Mouse (Mus musculus): ENCODE measurements around the gene Elob. TPM values are rescaled to one million over a fixed set of nuclear protein-coding genes. Genes with fewer than 3 reads are reported as not detected.

Elob gene
- total RNA-seq (2021), result 100 to 1,000 TPM; 339 to 355 TPM
- long read RNA-seq, experiment 1, transcript Elob-201 (4 exons, 537 nt), result major isoform, 138 of 159 reads
- long read RNA-seq, experiment 1, transcript Elob-202 (3 exons, 581 nt), result minor isoform, 17 of 159 reads
- long read RNA-seq, experiment 1, partial matches to known transcripts, result 0 of 159 reads
- long read RNA-seq, experiment 1, other reads (novel, unspliced or antisense), result 1 of 159 reads
- long read RNA-seq, experiment 2, transcript Elob-201 (4 exons, 537 nt), result major isoform, 163 of 180 reads
- long read RNA-seq, experiment 2, transcript Elob-202 (3 exons, 581 nt), result minor isoform, 12 of 180 reads
- long read RNA-seq, experiment 2, partial matches to known transcripts, result 0 of 180 reads
- long read RNA-seq, experiment 2, other reads (novel, unspliced or antisense), result 0 of 180 reads

- intact Hi-C loops (cut with DNase I), result loop anchor here (2.0 kb wide), 1 partner anchor 54 kb away; no protein-coding TSS in a partner anchor
- peak; percentile 83 to 86 for DNase-seq
These were observed at the start of gene Elob for GRCm38 (mm10) chr17:23829064-23829619. TSS of gene Elob (minus strand) at chr17:23829136.

DNA sequence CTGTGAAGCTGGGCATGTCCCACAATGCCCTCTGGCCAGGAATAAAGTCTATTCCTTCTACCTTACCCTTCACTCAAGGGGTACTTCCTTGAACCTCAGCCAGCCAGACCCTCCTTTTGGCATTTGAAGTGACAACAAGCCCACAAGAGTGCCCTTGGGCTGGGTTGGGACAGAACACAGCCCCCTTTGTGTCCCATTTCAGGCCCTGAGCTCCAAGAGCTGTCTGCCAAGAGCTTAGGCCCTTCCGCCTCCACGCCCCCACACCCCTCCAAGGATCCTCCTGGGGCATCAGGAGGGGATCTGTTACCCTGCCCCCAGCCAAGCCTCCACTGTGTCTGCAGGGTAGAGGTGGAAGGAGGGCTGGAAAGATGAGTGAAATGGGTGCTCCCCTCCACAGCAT is 48.2 kb upstream of the Elob start:
- DNase-seq, result no peak
- intact Hi-C loops (cut with DNase I), result no loop called here

- DNase-seq, result no peak
- intact Hi-C loops (cut with DNase I), result no loop called here
These were observed 47.8 kb upstream of the Elob start for GRCm38 (mm10) chr17:23876741-23877140.

GRCm38 (mm10) chr17:23873884-23874856 is 45.2 kb upstream of the Elob start:
- peak; percentile 47 to 68 for DNase-seq
- intact Hi-C loops (cut with DNase I), result loop anchor here (1.0 to 2.0 kb wide), 2 partner anchors 86 to 99 kb away; no protein-coding TSS in a partner anchor

DNA sequence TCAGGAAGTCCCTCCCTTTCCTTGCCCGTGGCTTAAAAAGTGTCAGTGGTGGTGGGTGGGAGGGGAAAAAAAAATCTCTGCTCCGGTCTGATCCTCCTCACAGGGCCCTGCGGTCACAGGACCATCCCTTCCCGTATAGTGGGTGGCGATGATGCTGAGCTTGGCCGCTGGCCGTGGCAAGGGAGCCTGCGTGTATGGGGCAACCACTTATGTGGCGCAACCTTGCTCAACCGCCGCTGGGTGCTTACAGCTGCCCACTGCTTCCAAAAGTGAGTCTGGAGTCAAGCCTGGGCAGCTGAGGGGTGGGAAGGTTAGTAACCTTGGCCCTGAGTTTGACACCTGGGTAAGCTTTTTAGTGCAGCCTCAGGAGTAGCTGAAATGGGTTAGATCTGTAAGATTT is 39.6 kb upstream of the Elob start:
- intact Hi-C loops (cut with DNase I), result no loop called here
- no peak for DNase-seq

- intact Hi-C loops (cut with DNase I), result no loop called here
- DNase-seq, result no peak
These were observed 38.8 kb upstream of the Elob start, which contains the start of gene Prss21 for GRCm38 (mm10) chr17:23867756-23868155. TSS of gene Prss21 (plus strand) at chr17:23868056.

DNA sequence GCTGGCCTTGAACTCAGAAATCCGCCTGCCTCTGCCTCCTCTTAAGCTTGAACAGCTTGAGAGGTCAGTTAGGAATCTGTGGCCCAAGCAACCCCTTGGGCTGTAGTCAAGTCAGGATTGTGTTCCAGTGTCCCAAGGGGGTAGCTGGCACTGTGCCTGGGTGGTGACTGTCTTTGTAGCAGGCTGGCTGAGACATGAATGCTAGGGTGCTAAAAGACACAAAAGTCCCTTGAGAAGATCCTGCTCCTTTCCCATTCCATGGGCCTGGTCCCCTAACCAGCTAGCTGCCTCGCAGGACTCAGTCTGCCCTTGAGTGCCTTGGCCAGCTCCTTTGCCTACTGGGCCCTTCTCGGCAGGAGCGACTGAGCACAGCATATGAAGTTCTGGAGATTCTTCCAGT is 34.0 kb upstream of the Elob start:
- intact Hi-C loops (cut with DNase I), result no loop called here
- no peak for DNase-seq

- intact Hi-C loops (cut with DNase I), result no loop called here
- DNase-seq, result no peak
These were observed 29.0 kb upstream of the Elob start for GRCm38 (mm10) chr17:23857913-23858312.

DNA sequence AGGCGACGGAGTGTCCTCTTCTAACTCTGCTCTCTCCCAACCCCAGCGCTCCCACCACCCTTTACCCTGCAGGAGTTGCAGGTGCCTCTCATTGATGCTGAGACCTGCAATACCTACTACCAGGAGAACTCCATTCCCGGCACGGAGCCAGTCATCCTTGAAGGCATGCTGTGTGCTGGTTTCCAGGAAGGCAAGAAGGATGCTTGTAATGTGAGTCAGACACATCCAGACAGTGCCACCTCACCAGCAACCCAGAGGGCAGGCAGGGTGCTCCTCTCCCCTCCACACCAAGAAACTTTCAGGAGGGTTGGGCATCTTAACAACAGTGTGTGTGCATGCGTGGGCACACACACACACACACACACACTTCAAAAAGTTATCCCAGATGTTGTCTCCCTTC is 28.3 kb upstream of the Elob start:
- DNase-seq, result no peak
- intact Hi-C loops (cut with DNase I), result no loop called here

GRCm38 (mm10) chr17:23854229-23854765 is 25.4 kb upstream of the Elob start:
- intact Hi-C loops (cut with DNase I), result loop anchor here (5.0 kb wide), 2 partner anchors 77 to 107 kb away; partner anchors contain the start of gene Kremen2
- DNase-seq, result no peak

- peak; percentile 51 to 68 for DNase-seq
- intact Hi-C loops (cut with DNase I), result loop anchor here (5.0 kb wide), 2 partner anchors 76 to 106 kb away; partner anchors contain the start of gene Kremen2
These were observed 24.4 kb upstream of the Elob start for GRCm38 (mm10) chr17:23853292-23853691.

DNA sequence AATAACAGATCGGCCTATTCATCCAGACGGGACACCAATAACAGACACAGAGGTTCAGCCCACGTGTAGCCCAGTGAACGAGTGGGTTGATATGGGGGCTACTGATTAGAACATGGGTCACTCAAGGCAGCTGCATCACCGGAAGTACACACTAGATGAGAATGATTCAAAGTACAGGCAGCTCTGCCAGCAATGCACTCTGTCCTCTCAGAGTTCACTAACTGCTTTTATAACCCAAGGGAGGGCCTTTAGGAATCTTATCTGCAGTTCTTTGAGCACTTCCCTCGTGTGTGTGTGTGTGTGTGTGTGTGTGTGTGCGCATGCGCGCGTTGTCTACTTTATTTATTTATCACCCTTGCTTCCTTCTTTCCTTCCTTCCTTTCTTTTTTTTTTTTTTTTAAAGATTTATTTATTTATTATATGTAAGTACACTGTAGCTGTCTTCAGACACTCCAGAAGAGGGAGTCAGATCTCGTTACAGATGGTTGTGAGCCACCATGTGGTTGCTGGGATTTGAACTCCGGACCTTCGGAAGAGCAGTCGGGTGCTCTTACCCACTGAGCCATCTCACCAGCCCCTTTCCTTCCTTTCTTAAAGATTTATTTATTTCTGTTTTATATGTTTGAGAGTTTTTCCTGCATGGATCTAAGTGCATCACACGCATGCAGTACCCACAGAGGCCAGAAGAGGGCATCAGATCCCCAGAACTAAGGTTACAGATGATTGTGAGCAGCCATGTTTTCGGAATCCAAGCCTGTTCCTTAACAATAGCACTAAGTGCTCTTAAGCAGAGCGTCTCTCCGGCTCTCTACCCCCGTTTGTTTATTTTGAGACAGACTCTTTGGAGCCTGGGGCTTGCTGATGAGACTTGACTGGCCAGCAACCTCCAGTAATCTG is 22.2 kb upstream of the Elob start:
- peak; percentile 64 to 74 for DNase-seq
- intact Hi-C loops (cut with DNase I), result loop anchor here (2.0 to 5.0 kb wide), 3 partner anchors 74 to 110 kb away; partner anchors contain the start of gene Kremen2

DNA sequence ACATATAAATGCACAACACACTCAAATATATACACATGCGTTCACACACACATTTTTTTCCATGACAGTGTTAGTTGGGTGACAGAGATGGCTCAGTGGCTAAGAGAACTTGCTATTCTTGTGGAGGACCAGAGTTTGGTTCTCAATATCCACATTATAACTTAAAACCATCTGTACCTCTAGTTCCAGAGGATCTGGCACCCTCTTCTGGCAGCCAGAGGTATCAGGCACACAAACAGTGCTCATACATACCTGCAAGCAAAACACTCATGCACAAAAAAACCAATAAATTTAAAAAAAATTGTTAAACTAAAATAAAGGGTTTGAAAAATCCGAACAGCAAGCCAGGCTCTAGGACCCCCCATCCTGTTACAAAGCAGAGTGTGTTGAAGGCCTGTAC is 21.1 kb upstream of the Elob start:
- intact Hi-C loops (cut with DNase I), result loop anchor here (2.0 to 5.0 kb wide), 3 partner anchors 73 to 111 kb away; partner anchors contain the start of gene Kremen2
- DNase-seq, result no peak

GRCm38 (mm10) chr17:23843812-23844273 is 14.9 kb upstream of the Elob start, which contains the start of the genes Prss32 and Prss41:
TSS of gene Prss32 (plus strand) at chr17:23843855.
TSS of gene Prss41 (minus strand) at chr17:23844172.
- peak; percentile 44 to 61 for DNase-seq
- intact Hi-C loops (cut with DNase I), result loop anchor here (5.0 kb wide), 1 partner anchor 72 kb away; the partner anchor contains the start of gene Flywch1

DNA sequence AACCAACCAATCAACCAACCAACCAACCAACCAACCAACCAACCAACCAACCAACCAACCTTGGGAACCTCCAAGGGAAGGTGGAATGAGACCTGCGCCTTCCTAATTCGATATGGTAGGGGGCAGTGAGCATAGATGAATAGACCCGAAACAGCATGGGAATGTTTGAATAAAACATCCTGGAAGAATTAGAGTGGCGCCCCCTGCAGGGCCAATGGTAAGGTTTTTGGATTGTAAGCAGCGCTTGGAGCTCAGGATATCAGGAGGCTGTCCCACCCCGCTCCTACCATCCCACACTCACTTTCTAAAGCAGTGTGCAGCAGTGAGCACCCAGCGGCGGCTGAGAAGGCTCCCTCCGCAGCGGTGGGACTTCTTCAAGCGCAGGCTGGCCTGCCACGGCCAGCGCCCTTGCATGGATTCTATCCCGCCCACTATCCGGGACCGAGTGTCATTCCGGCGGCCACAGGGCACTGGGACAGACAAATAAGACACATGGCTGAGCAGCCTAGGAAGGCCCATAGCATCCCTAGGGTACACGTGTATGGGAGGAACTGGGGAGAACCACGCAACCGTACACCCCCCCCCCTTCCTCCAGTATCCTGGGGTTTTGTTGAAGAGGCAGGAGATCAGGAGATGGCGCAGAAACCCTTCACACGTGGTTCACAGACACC is 14.3 kb upstream of the Elob start:
- no peak for DNase-seq
- intact Hi-C loops (cut with DNase I), result loop anchor here (5.0 kb wide), 1 partner anchor 71 kb away; the partner anchor contains the start of gene Flywch1

- peak; percentile 51 to 74 for DNase-seq
- intact Hi-C loops (cut with DNase I), result loop anchor here (5.0 kb wide), 1 partner anchor 69 kb away; the partner anchor contains the start of gene Flywch1
These were observed 12.2 kb upstream of the Elob start for GRCm38 (mm10) chr17:23841145-23841544.

DNA sequence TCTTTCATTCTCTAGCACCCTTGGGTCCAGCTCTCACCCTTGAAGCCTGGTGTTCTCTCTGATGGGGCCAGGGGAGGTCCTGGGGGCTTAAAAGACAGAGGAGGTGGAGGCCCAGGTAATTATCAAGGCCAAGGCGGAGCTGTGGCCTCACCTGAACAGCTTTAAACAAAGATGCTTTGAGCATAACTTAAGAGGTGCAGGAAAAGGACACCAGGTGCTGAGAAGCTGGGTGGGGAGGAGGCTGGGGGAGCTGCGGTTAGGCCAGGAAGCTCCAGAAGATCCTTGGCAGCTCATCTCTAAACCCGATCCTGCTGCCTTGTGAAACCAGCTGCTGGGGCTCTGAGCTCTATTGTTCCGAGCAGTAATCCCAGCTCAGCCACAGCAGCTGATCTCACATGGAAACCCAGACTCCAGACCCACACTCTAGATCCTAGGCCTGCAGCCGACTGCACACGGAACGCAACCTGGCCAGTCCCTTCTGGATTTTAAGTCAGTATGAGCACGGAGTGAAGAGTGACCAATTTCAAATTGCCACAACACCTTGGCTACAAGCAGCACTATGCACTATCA is 7.2 kb upstream of the Elob start, which contains the start of gene Prss33:
Prss33 (minus strand) TSS at position 51 of the 570 bp plus-strand sequence.
- DNase-seq, result no peak
- intact Hi-C loops (cut with DNase I), result no loop called here
